Mouse (Mus musculus) heart, embryonic 16.5 days (tissue): ENCODE data around the gene Trim26. TPM values are rescaled to one million over a fixed set of nuclear protein-coding genes. Genes with fewer than 3 reads are reported as not detected.
A peak's percentile ranks its signal among the peaks of the same experiment; 100 is the strongest.
"Not testable (repeated sequence)": the region's sequence is repeated elsewhere in the genome, so short reads cannot be mapped to it uniquely, and the experiment has no call there.

Experiments
- ATAC-seq: fragments of 200-750 bp; cut with Nextera tagmentation; replicated peaks from 2 replicates; pipeline ENCODE4 v1.8.0; 2017; ENCODE audit warnings: moderate number of reproducible peaks; ENCODE audit not compliant: insufficient read depth, low FRiP score; ENCODE audit errors: extremely low read depth
- H3K27ac ChIP-seq: fragments of 300-500 bp; sonication (generic); 2 replicates; pipeline ENCODE4 v1.5.1; 2014; ENCODE audit warnings: mild to moderate bottlenecking, low read length, control low read depth, moderate library complexity
- H3K27me3 ChIP-seq: fragments of 300-500 bp; sonication (generic); 2 replicates; pipeline ENCODE4 v1.6.1; 2014; ENCODE audit warnings: low read length, mixed read lengths; ENCODE audit not compliant: control insufficient read depth, insufficient read depth
- H3K36me3 ChIP-seq: fragments of 300-500 bp; sonication (generic); 2 replicates; pipeline ENCODE4 v1.6.1; 2014; ENCODE audit not compliant: control insufficient read depth, insufficient read depth
- H3K4me1 ChIP-seq: fragments of 300-500 bp; sonication (generic); 2 replicates; pipeline ENCODE4 v1.6.1; 2014; ENCODE audit warnings: low read length, mixed read lengths; ENCODE audit not compliant: control insufficient read depth, insufficient read depth
- H3K4me2 ChIP-seq: fragments of 300-500 bp; sonication (generic); 2 replicates; pipeline ENCODE4 v1.6.1; 2014; ENCODE audit warnings: low read depth, mild to moderate bottlenecking, control low read depth, low read length
- H3K4me3 ChIP-seq: fragments of 300-500 bp; sonication (generic); 2 replicates; pipeline ENCODE4 v1.5.1; 2014; ENCODE audit warnings: mild to moderate bottlenecking, control low read depth, low read length
- H3K9ac ChIP-seq: fragments of 300-500 bp; sonication (generic); 2 replicates; pipeline ENCODE4 v1.6.1; 2014; ENCODE audit warnings: low read length, control low read depth
- H3K9me3 ChIP-seq: fragments of 300-500 bp; sonication (generic); replicated peaks from 2 replicates; pipeline ENCODE4 v1.6.1; 2016; ENCODE audit warnings: low read length; ENCODE audit not compliant: control insufficient read depth
- WGBS: fragments of 180-500 bp; shearing (Covaris S2); extraction: QIAGEN DNeasy Blood & Tissue Kit; methylation state at CpG from one replicate; pipeline ENCODE4 v1.1.7; 2014; 5-methylcytosine and 5-hydroxymethylcytosine counted together
- polyA plus RNA-seq: library from polyadenylated mRNA; unstranded; fragments of >200 nt; fragmentation: Nextera tagmentation; extraction: Ambion mirVana; gene quantifications from 2 replicates; pipeline ENCODE4 v1.2.1, GENCODE M21; 2015

Gene Trim26
- polyA plus RNA-seq = 23.5 and 23.7 TPM in 2 replicates

- peak within 1 kb of the TSS; percentile 84 for H3K4me2 ChIP-seq
- no peaks in the 10 kb centered on the region for H3K9me3 ChIP-seq
- no peaks in the 10 kb centered on the region; the same call in 1 of the 2 replicates for H3K36me3 ChIP-seq
- H3K27ac ChIP-seq = peak within 1 kb of the TSS; percentile 95
- H3K27me3 ChIP-seq = no peaks in the 10 kb centered on the region
- H3K4me1 ChIP-seq = peaks cover 14% of the 10 kb centered on the region
- peak within 1 kb of the TSS; percentile 91 for H3K9ac ChIP-seq
- peak within 1 kb of the TSS; percentile 79 for H3K4me3 ChIP-seq
- WGBS = under 1% methylated on average over 54 of the region's 58 CpGs
- peak; percentile 99 for ATAC-seq
These were observed at the start of gene Trim26 for GRCm38 (mm10) chr17:36836874-36837647. TSS of gene Trim26 (plus strand) at chr17:36837134.

- H3K9me3 ChIP-seq = no peaks in the 10 kb centered on the region
- ATAC-seq = no peak
- no peak overlapping the region for H3K9ac ChIP-seq
- no peaks in the 10 kb centered on the region; the same call in 1 of the 2 replicates for H3K27me3 ChIP-seq
- H3K27ac ChIP-seq = no peak overlapping the region
- H3K4me1 ChIP-seq = no peaks in the 10 kb centered on the region
- no peak overlapping the region for H3K4me2 ChIP-seq
- H3K4me3 ChIP-seq = no peak overlapping the region
- WGBS = 87% methylated on average over 2 of the region's 2 CpGs
- H3K36me3 ChIP-seq = no peaks in the 10 kb centered on the region
These were observed 48.6 kb upstream of the Trim26 start for GRCm38 (mm10) chr17:36788351-36788750.

GRCm38 (mm10) chr17:36788801-36789200, 48.1 kb upstream of the Trim26 start:
- not testable (repeated sequence) for H3K4me2 ChIP-seq, H3K4me3 ChIP-seq, H3K27me3 ChIP-seq, H3K9ac ChIP-seq, H3K9me3 ChIP-seq, ATAC-seq, H3K36me3 ChIP-seq, H3K4me1 ChIP-seq, H3K27ac ChIP-seq

- Histone ChIP-seq H3K9ac (no peak overlapping the region), H3K4me1 (no peaks in the 10 kb centered on the region), H3K9me3 (no peaks in the 10 kb centered on the region), H3K27ac (no peak overlapping the region), H3K27me3 (no peaks in the 10 kb centered on the region), H3K4me2 (no peak overlapping the region), H3K4me3 (no peak overlapping the region), H3K36me3 (no peaks in the 10 kb centered on the region)
- WGBS = 72% methylated on average over 10 of the region's 10 CpGs
- no peak for ATAC-seq
These were observed 37.4 kb upstream of the Trim26 start for GRCm38 (mm10) chr17:36799493-36799892.

- H3K27ac ChIP-seq, H3K9ac ChIP-seq, H3K9me3 ChIP-seq, H3K4me3 ChIP-seq, H3K36me3 ChIP-seq, H3K27me3 ChIP-seq, ATAC-seq, H3K4me2 ChIP-seq, H3K4me1 ChIP-seq: not testable (repeated sequence)
- 29% methylated on average over 4 of the region's 4 CpGs for WGBS
These were observed 36.9 kb upstream of the Trim26 start for GRCm38 (mm10) chr17:36799921-36800462.

GRCm38 (mm10) chr17:36811871-36812270, 25.1 kb upstream of the Trim26 start, which contains the start of gene H2-M10.6:
TSS of gene H2-M10.6 (plus strand) at chr17:36812171.
- ATAC-seq = no peak
- Histone ChIP-seq H3K4me2 (no peak within 1 kb of the TSS), H3K4me1 (no peaks in the 10 kb centered on the region), H3K27me3 (no peaks in the 10 kb centered on the region), H3K36me3 (no peaks in the 10 kb centered on the region), H3K9me3 (no peaks in the 10 kb centered on the region), H3K9ac (no peak within 1 kb of the TSS), H3K4me3 (no peak within 1 kb of the TSS), H3K27ac (no peak within 1 kb of the TSS)

GRCm38 (mm10) chr17:36824005-36824404, 12.9 kb upstream of the Trim26 start:
- Histone ChIP-seq H3K27ac (no peak overlapping the region), H3K9me3 (no peaks in the 10 kb centered on the region), H3K9ac (no peak overlapping the region), H3K36me3 (no peaks in the 10 kb centered on the region), H3K4me3 (no peak overlapping the region), H3K27me3 (no peaks in the 10 kb centered on the region), H3K4me2 (no peak overlapping the region), H3K4me1 (no peaks in the 10 kb centered on the region)
- ATAC-seq = no peak

- no peaks in the 10 kb centered on the region for H3K4me1 ChIP-seq
- no peak for ATAC-seq
- no peak overlapping the region for H3K27ac ChIP-seq
- H3K27me3 ChIP-seq = no peaks in the 10 kb centered on the region
- WGBS = 20% methylated on average over 4 of the region's 4 CpGs
- no peaks in the 10 kb centered on the region for H3K9me3 ChIP-seq
- no peaks in the 10 kb centered on the region for H3K36me3 ChIP-seq
- H3K4me2 ChIP-seq = no peak overlapping the region
- no peak overlapping the region for H3K9ac ChIP-seq
- no peak overlapping the region for H3K4me3 ChIP-seq
These were observed 11.4 kb upstream of the Trim26 start for GRCm38 (mm10) chr17:36825525-36825924.

GRCm38 (mm10) chr17:36826002-36826401, 10.9 kb upstream of the Trim26 start:
- H3K4me3 ChIP-seq, H3K9me3 ChIP-seq, H3K27ac ChIP-seq, H3K27me3 ChIP-seq, H3K4me2 ChIP-seq, H3K4me1 ChIP-seq, H3K9ac ChIP-seq, H3K36me3 ChIP-seq: not testable (repeated sequence)
- 14% methylated on average over 5 of the region's 5 CpGs for WGBS
- peak; percentile 28; the same call in 1 of the 2 replicates for ATAC-seq
